Mouse (Mus musculus) heart, adult 2 months (tissue): ENCODE measurements around the gene Ggps1.

Experiments
- CTCF ChIP-seq: fragments of 200-600 bp; IDR thresholded peaks from 2 replicates; pipeline ENCODE4 v1.8.1; 2022; ENCODE audit warnings: antibody characterized with exemption, mild to moderate bottlenecking, moderate library complexity
- POLR2A ChIP-seq: fragments of 200-500 bp; IDR thresholded peaks from 2 replicates; pipeline ENCODE4 v1.6.1; 2011; ENCODE audit warnings: mild to moderate bottlenecking, low read depth, low read length, control low read depth; ENCODE audit not compliant: insufficient read depth

DNA sequence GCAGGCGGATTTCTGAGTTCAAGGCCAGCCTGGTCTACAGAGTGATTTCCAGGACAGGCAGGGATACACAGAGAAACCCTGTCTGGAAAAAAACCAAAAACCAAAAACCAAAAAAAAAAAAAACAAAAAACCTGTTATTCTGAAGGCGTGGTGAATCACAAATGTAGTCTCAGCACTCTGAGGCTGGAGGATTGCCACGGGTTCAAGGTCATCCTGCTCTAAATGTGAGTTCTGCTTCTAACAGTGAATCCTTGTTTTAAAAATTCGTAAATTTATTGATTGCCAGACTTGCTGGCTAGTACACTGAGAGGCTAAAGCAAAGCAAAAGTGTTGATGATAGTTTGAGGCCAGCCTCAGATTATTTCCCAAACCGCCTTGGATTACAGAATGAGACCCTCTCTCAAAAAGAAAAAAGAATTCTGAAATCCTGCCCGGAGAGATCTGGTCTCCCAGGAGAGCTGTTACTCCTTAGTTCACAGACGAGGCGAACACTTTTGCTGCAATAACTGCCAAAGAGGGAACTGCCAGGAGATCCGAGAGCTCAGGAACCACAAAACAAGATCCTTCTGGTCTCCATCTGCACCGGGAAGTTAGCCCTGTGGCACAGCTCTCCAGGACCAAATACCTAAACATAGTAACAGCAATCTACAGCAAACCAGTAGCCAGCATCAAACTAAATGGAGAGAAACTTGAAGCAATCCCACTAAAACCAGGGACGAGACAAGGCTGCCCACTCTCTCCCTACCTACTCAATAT is 27.2 kb downstream of the Ggps1 start:
- TF ChIP-seq CTCF, result no peak
- no peak for TF ChIP-seq POLR2A
